Mouse (Mus musculus) T-helper 17 cell (primary cell): ENCODE measurements at regions not wholly inside any gene's neighbourhood (a gene's known extent, or its start where the extent isn't known, plus 50 kb on each side); places are given as distances from the start of the nearest gene placed in this dataset.

Experiments
- in situ Hi-C, 2 experiments: fragments of 300-600 bp; cut with MboI, MseI; formaldehyde crosslinking; loops; 1 replicate in 1 of 2; 2 replicates in 1 of 2; pipeline ENCODE4 v1.15.1; 2025; ENCODE audit warnings: high pct_unique_total_duplicates in 2 of 2

DNA sequence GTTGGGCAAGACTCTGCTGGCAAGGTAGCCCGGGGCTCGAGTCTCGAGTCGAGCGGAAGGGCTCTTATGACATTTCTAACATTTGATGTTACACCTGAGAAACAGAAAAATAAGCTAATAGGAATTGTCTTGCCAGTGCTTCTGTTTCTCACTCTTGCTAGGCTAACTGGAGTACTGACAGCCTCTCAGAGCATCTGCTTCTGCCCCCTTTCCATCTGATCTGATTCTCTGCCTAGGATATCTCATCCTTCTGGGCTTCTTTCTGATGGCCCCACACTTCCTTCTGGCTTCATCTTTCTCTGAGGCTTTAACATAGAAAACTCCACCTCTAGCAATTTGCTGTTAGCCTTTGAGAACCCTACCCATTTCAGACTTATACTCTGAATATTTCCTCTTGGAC, 95.0 kb upstream of the Arhgef9 start:
- in situ Hi-C loops, result no loop called here

DNA sequence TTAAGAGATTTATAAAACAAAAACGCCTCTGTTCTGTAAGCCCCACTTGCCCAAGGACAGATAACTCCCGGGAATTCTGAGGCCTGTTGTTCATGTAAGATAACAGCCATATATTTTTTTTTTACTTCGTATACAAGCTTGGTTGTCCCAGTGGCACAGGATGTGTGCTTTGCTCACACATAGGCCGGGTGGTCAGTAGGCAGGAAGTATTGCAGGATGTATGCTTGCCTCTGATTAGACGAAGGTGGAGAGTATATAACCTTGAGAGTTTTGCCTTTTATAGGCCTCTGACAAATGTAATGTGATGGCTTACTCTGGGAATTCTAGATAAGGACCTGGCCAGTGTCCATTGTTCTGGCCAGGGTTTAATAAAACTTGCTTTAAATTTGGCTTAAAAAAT, 85.4 kb upstream of the Arhgef9 start:
- in situ Hi-C loops, result no loop called here

DNA sequence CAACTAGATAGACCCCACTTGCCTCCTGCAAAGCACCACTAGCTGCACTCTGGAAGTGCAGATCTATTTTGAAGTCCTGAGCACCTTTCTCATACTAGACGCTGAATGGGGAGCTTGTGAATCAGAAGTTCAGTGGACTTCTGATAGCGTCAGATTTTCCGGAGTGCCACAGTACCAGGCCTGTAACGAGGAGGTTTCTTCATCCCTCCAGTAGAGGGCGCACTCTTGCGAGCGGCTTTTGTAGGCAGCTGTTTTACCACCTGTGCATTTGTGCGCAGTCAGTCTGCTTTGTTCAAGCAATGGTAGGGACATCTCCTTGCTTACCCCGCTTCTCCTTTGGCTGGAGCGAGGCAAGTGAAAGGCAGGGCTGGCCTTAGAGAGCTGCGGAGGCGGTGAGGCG, 56.9 kb upstream of the Arhgef9 start:
- in situ Hi-C loops, result loop anchor here in 1 of 2 experiments (5.0 kb wide), 1 partner anchor 59 kb away; no protein-coding TSS in a partner anchor
